8 mouse cellular contexts compared by ENCODE assay signal in genomic region chrX:155337905-155338721, GRCm38 (mm10). TPM values are rescaled to one million over a fixed set of nuclear protein-coding genes. Genes with fewer than 3 reads are reported as not detected.
DNase-seq lines count a peak whose midpoint lies in the region; ATAC-seq and TF ChIP-seq lines count a peak whose summit lies in the region.

No protein-coding gene starts in this region.

- H3K9ac ChIP-seq in heart, embryonic 16.5 days (ENCODE audit: low read length): peak overlapping the region; percentile 74
- peak overlapping the region; percentile 71 for H3K9ac ChIP-seq in liver, postnatal 0 days (replicated peaks)
- H3K9ac ChIP-seq in neural tube, embryonic 14.5 days (replicated peaks; ENCODE audit: low read depth, low read length): peak overlapping the region; percentile 57

- H3K4me1 ChIP-seq in forebrain, embryonic 10.5 days: no peaks in the 10 kb centered on the region
- H3K4me1 ChIP-seq in heart, embryonic 16.5 days (ENCODE audit: control insufficient read depth, insufficient read depth, low read length): no peaks in the 10 kb centered on the region
- no peaks in the 10 kb centered on the region for H3K4me1 ChIP-seq in liver, postnatal 0 days (ENCODE audit: insufficient read depth)
- no peaks in the 10 kb centered on the region for H3K4me1 ChIP-seq in neural tube, embryonic 14.5 days (ENCODE audit: control insufficient read depth, insufficient read depth, low read length)

- TF ChIP-seq CTCF in liver, postnatal 0 days (IDR thresholded peaks at IDR 0.05; ENCODE audit: low read depth): no peak

- H3K4me3 ChIP-seq in forebrain, embryonic 10.5 days: peak overlapping the region; percentile 61
- peak overlapping the region; percentile 63 for H3K4me3 ChIP-seq in heart, embryonic 16.5 days (ENCODE audit: low read length)
- peak overlapping the region; percentile 65 for H3K4me3 ChIP-seq in liver, postnatal 0 days (ENCODE audit: low read depth, low read length)
- peak overlapping the region; percentile 51 for H3K4me3 ChIP-seq in neural tube, embryonic 14.5 days (ENCODE audit: low read depth, low read length)

- WGBS in forebrain, embryonic 10.5 days: 26% methylated on average over 49 of the region's 49 CpGs
- WGBS in heart, embryonic 16.5 days: 12% methylated on average over 49 of the region's 49 CpGs
- 16% methylated on average over 40 of the region's 49 CpGs for WGBS in liver, postnatal 0 days (ENCODE audit: insufficient replicate concordance)
- 13% methylated on average over 49 of the region's 49 CpGs for WGBS in neural tube, embryonic 14.5 days

- peak overlapping the region; percentile 91 for H3K27ac ChIP-seq in forebrain, embryonic 10.5 days
- H3K27ac ChIP-seq in heart, embryonic 16.5 days (ENCODE audit: low read length): peak overlapping the region; percentile 74
- H3K27ac ChIP-seq in liver, postnatal 0 days (ENCODE audit: low read depth): peak overlapping the region; percentile 74
- H3K27ac ChIP-seq in neural tube, embryonic 14.5 days (ENCODE audit: low read depth, low read length): peak overlapping the region; percentile 57; the same call in 1 of the 2 replicates

- DNase-seq in CD8-positive naive resting alpha-beta T cell, adult 2 months (ENCODE audit: low read depth in 2 of 2, low spot score in 2 of 2): peak; percentile 50 to 51
- DNase-seq in c-Kit-negative CD71-positive TER-119-positive erythroid progenitor cells, embryonic 14.5 days (ENCODE audit: low read depth, low spot score): peak; percentile 52
- DNase-seq in forebrain, embryonic 10.5 days (ENCODE audit: extremely low spot score, low spot score): peak; percentile 79
- DNase-seq in kidney, postnatal 36 days: peak; percentile 68 to 87
- peak; percentile 87 for DNase-seq in liver, postnatal 0 days
- peak; percentile 93 for DNase-seq in testis, postnatal 10 days (ENCODE audit: low spot score)

- H3K4me2 ChIP-seq in heart, embryonic 16.5 days (ENCODE audit: low read depth, low read length): peak overlapping the region; percentile 58
- peak overlapping the region; percentile 76 for H3K4me2 ChIP-seq in liver, postnatal 0 days (ENCODE audit: low read depth, low read length)
- peak overlapping the region; percentile 47 for H3K4me2 ChIP-seq in neural tube, embryonic 14.5 days (ENCODE audit: low read depth, low read length)

- H3K27me3 ChIP-seq in forebrain, embryonic 10.5 days (ENCODE audit: poor library complexity, severe bottlenecking): no peaks in the 10 kb centered on the region
- no peaks in the 10 kb centered on the region for H3K27me3 ChIP-seq in heart, embryonic 16.5 days (ENCODE audit: control insufficient read depth, insufficient read depth, low read length)
- H3K27me3 ChIP-seq in liver, postnatal 0 days (ENCODE audit: insufficient read depth, low read length): no peaks in the 10 kb centered on the region
- H3K27me3 ChIP-seq in neural tube, embryonic 14.5 days (ENCODE audit: control insufficient read depth, insufficient read depth, low read length): no peaks in the 10 kb centered on the region

- H3K36me3 ChIP-seq in forebrain, embryonic 10.5 days (replicated peaks): peaks cover 14% of the 10 kb centered on the region
- H3K36me3 ChIP-seq in heart, embryonic 16.5 days (ENCODE audit: control insufficient read depth, insufficient read depth): no peaks in the 10 kb centered on the region
- no peaks in the 10 kb centered on the region for H3K36me3 ChIP-seq in liver, postnatal 0 days (replicated peaks; ENCODE audit: insufficient read depth, low read length)
- H3K36me3 ChIP-seq in neural tube, embryonic 14.5 days (ENCODE audit: control insufficient read depth, insufficient read depth, low read length): no peaks in the 10 kb centered on the region

- peak; percentile 97 for ATAC-seq in heart, embryonic 16.5 days (replicated peaks; ENCODE audit: extremely low read depth, insufficient read depth, low FRiP score)
- ATAC-seq in liver, postnatal 0 days: peak; percentile 99
- peak; percentile 98 for ATAC-seq in neural tube, embryonic 14.5 days (ENCODE audit: low read depth)

- TF ChIP-seq EP300 in liver, postnatal 0 days (IDR thresholded peaks at IDR 0.05; ENCODE audit: low read depth): no peak

- H3K9me3 ChIP-seq in forebrain, embryonic 10.5 days: no peaks in the 10 kb centered on the region
- no peaks in the 10 kb centered on the region for H3K9me3 ChIP-seq in heart, embryonic 16.5 days (replicated peaks; ENCODE audit: control insufficient read depth, low read length)
- H3K9me3 ChIP-seq in liver, postnatal 0 days (ENCODE audit: low read length): no peaks in the 10 kb centered on the region
- H3K9me3 ChIP-seq in neural tube, embryonic 14.5 days (ENCODE audit: control insufficient read depth, low read length): no peaks in the 10 kb centered on the region

RNA-seq across cellular contexts. Expression of gene Prdx4, which starts 2.4 kb away (rescaled TPM):
- 275 and 278 TPM in 2 replicates for polyA plus RNA-seq in forebrain, embryonic 10.5 days (2016; fragmentation: Nextera tagmentation; extraction: Ambion mirVana)
- polyA plus RNA-seq in heart, embryonic 16.5 days (2015; fragmentation: Nextera tagmentation; extraction: Ambion mirVana): 203 and 217 TPM in 2 replicates
- polyA plus RNA-seq in liver, postnatal 0 days (2015; fragmentation: Nextera tagmentation; extraction: Ambion mirVana): 234 and 235 TPM in 2 replicates
- 75.4 and 113 TPM in 2 replicates for polyA plus RNA-seq in neural tube, embryonic 14.5 days (2014; fragmentation: Nextera tagmentation; extraction: Ambion mirVana)

Comparison
In these comparisons a context has a peak if more than half of its experiments do, and no peak if none do; other contexts are left out.
1. Peak in every context shown above with its lines: DNase-seq, ATAC-seq, H3K4me3 ChIP-seq and H3K27ac ChIP-seq.